In genomic region chr5:100370919-100371318, GRCm38 (mm10) we compare ENCODE assay signal across 17 mouse cellular contexts. TPM values are rescaled to one million over a fixed set of nuclear protein-coding genes. Genes with fewer than 3 reads are reported as not detected.
DNase-seq lines count a peak whose midpoint lies in the region; ATAC-seq and TF ChIP-seq lines count a peak whose summit lies in the region.
"Had no signal": no experiment of that assay in that cellular context is flagged by ENCODE, and none has a peak within 500 bp of the region (broad histone marks: within the 10 kb centered on the region; RNA-seq: fewer than 3 reads in every experiment).

No protein-coding gene starts in this region.

- H3K4me1 ChIP-seq in heart, embryonic 15.5 days (replicated peaks) = peaks cover 11% of the 10 kb centered on the region
- H3K4me1 ChIP-seq in heart, embryonic 10.5 days = no peaks in the 10 kb centered on the region
- peaks cover 2% of the 10 kb centered on the region; the same call in 1 of the 2 replicates for H3K4me1 ChIP-seq in liver, postnatal 0 days (ENCODE audit: insufficient read depth)
- no peaks in the 10 kb centered on the region for H3K4me1 ChIP-seq in liver, embryonic 12.5 days
- H3K4me1 ChIP-seq in ES-Bruce4 (ENCODE audit: control insufficient read depth, insufficient read depth, low read length) = no peaks in the 10 kb centered on the region
- H3K4me1 ChIP-seq in cortical plate, adult 2 months (ENCODE audit: control insufficient read depth, insufficient read depth, low read length) = peaks cover 2% of the 10 kb centered on the region
- H3K4me1 ChIP-seq: embryonic facial prominence, embryonic 13.5 days; liver, embryonic 15.5 days; stomach, embryonic 15.5 days had no signal

- no peak overlapping the region for H3K4me3 ChIP-seq in heart, embryonic 15.5 days
- no peak overlapping the region for H3K4me3 ChIP-seq in heart, embryonic 10.5 days
- H3K4me3 ChIP-seq in liver, postnatal 0 days (ENCODE audit: low read depth, low read length) = no peak overlapping the region
- H3K4me3 ChIP-seq in liver, embryonic 12.5 days = no peak overlapping the region
- no peak overlapping the region for H3K4me3 ChIP-seq in ES-Bruce4 (ENCODE audit: low read depth, low read length)
- no peak overlapping the region for H3K4me3 ChIP-seq in cortical plate, adult 2 months (ENCODE audit: insufficient read depth, low read length)
- H3K4me3 ChIP-seq: embryonic facial prominence, embryonic 13.5 days; forebrain, embryonic 13.5 days; liver, embryonic 15.5 days; stomach, embryonic 15.5 days had no signal

- H3K27ac ChIP-seq in heart, embryonic 15.5 days = peak overlapping the region; percentile 88; the same call in 1 of the 2 replicates
- no peak overlapping the region for H3K27ac ChIP-seq in heart, embryonic 10.5 days
- H3K27ac ChIP-seq in liver, postnatal 0 days (ENCODE audit: low read depth) = no peak overlapping the region
- H3K27ac ChIP-seq in liver, embryonic 12.5 days = no peak overlapping the region
- no peak overlapping the region for H3K27ac ChIP-seq in ES-Bruce4 (ENCODE audit: insufficient read depth, low read length)
- H3K27ac ChIP-seq in cortical plate, adult 2 months (ENCODE audit: insufficient read depth, low read length) = no peak overlapping the region
- H3K27ac ChIP-seq: embryonic facial prominence, embryonic 13.5 days; forebrain, embryonic 13.5 days; liver, embryonic 15.5 days; stomach, embryonic 15.5 days had no signal

- TF ChIP-seq EP300 in liver, postnatal 0 days (IDR thresholded peaks at IDR 0.05; ENCODE audit: low read depth) = no peak
- TF ChIP-seq EP300 in ES-Bruce4 (IDR thresholded peaks at IDR 0.05; ENCODE audit: insufficient read depth, low read depth, low read length) = no peak

- H3K36me3 ChIP-seq in heart, embryonic 15.5 days = peaks cover 70% of the 10 kb centered on the region
- H3K36me3 ChIP-seq in heart, embryonic 10.5 days = peaks cover 92% of the 10 kb centered on the region
- H3K36me3 ChIP-seq in liver, postnatal 0 days (replicated peaks; ENCODE audit: insufficient read depth, low read length) = peaks cover 58% of the 10 kb centered on the region
- peaks cover 78% of the 10 kb centered on the region for H3K36me3 ChIP-seq in liver, embryonic 12.5 days
- peaks cover 23% of the 10 kb centered on the region for H3K36me3 ChIP-seq in ES-Bruce4 (ENCODE audit: control insufficient read depth, insufficient read depth, low read length, poor library complexity, severe bottlenecking)

- no peaks in the 10 kb centered on the region for H3K9me3 ChIP-seq in heart, embryonic 15.5 days (replicated peaks)
- no peaks in the 10 kb centered on the region for H3K9me3 ChIP-seq in heart, embryonic 10.5 days
- H3K9me3 ChIP-seq in liver, postnatal 0 days (ENCODE audit: low read length) = no peaks in the 10 kb centered on the region
- no peaks in the 10 kb centered on the region for H3K9me3 ChIP-seq in liver, embryonic 12.5 days (replicated peaks)
- H3K9me3 ChIP-seq in ES-Bruce4 (replicated peaks; ENCODE audit: control insufficient read depth, insufficient read depth, low read length, poor library complexity, severe bottlenecking) = no peaks in the 10 kb centered on the region
- H3K9me3 ChIP-seq: embryonic facial prominence, embryonic 13.5 days; forebrain, embryonic 13.5 days; G1E; liver, embryonic 15.5 days; stomach, embryonic 15.5 days had no signal

- no peak for ATAC-seq in heart, embryonic 15.5 days (replicated peaks; ENCODE audit: insufficient number of reproducible peaks, insufficient read depth, low FRiP score, low read depth)
- ATAC-seq in liver, postnatal 0 days = no peak
- ATAC-seq in liver, embryonic 12.5 days = no peak
- ATAC-seq: forebrain, embryonic 13.5 days had no signal

- TF ChIP-seq POLR2A in ES-Bruce4 (IDR thresholded peaks at IDR 0.05; ENCODE audit: insufficient read depth, low read length) = no peak
- no peak for TF ChIP-seq POLR2A in cortical plate, adult 2 months (IDR thresholded peaks at IDR 0.05; ENCODE audit: extremely low read depth, insufficient read depth, low read length)

- no peak overlapping the region for H3K4me2 ChIP-seq in heart, embryonic 15.5 days
- no peak overlapping the region for H3K4me2 ChIP-seq in liver, postnatal 0 days (ENCODE audit: low read depth, low read length)
- H3K4me2 ChIP-seq in liver, embryonic 12.5 days = no peak overlapping the region
- H3K4me2 ChIP-seq: embryonic facial prominence, embryonic 13.5 days; forebrain, embryonic 13.5 days; liver, embryonic 15.5 days; stomach, embryonic 15.5 days had no signal

- DNase-seq in heart, embryonic 10.5 days (ENCODE audit: low spot score) = no peak
- DNase-seq in liver, postnatal 0 days = no peak
- no peak for DNase-seq in right cerebral cortex, postnatal 4 days
- no peak for DNase-seq in urinary bladder, postnatal 36 days (ENCODE audit: low spot score in 2 of 2)
- DNase-seq: cerebellum, postnatal 36 days; gastrocnemius, postnatal 10 days; heart, postnatal 10 days; right cerebral cortex, postnatal 25 days had no signal

- 41% methylated on average over 1 of the region's 1 CpGs for whole genome bisulfite sequencing in heart, embryonic 15.5 days
- WGBS in heart, embryonic 10.5 days = 62% methylated on average over 1 of the region's 1 CpGs
- 47% methylated on average over 1 of the region's 1 CpGs for WGBS in liver, postnatal 0 days (ENCODE audit: insufficient replicate concordance)
- 66% methylated on average over 1 of the region's 1 CpGs for WGBS in liver, embryonic 12.5 days (ENCODE audit: insufficient replicate concordance)

- H3K9ac ChIP-seq in heart, embryonic 15.5 days = no peak overlapping the region
- no peak overlapping the region for H3K9ac ChIP-seq in liver, postnatal 0 days (replicated peaks)
- no peak overlapping the region for H3K9ac ChIP-seq in liver, embryonic 12.5 days
- no peak overlapping the region for H3K9ac ChIP-seq in ES-Bruce4 (ENCODE audit: low read depth, poor library complexity, severe bottlenecking)
- H3K9ac ChIP-seq: embryonic facial prominence, embryonic 13.5 days; forebrain, embryonic 13.5 days; liver, embryonic 15.5 days; stomach, embryonic 15.5 days had no signal

- H3K27me3 ChIP-seq in heart, embryonic 15.5 days = no peaks in the 10 kb centered on the region
- H3K27me3 ChIP-seq in heart, embryonic 10.5 days (ENCODE audit: insufficient read depth, poor library complexity, severe bottlenecking) = no peaks in the 10 kb centered on the region
- no peaks in the 10 kb centered on the region for H3K27me3 ChIP-seq in liver, postnatal 0 days (ENCODE audit: insufficient read depth, low read length)
- no peaks in the 10 kb centered on the region for H3K27me3 ChIP-seq in liver, embryonic 12.5 days (replicated peaks)
- H3K27me3 ChIP-seq in ES-Bruce4 (ENCODE audit: control insufficient read depth, insufficient read depth, low read length, poor library complexity, severe bottlenecking) = no peaks in the 10 kb centered on the region
- H3K27me3 ChIP-seq: embryonic facial prominence, embryonic 13.5 days; forebrain, embryonic 13.5 days; liver, embryonic 15.5 days; stomach, embryonic 15.5 days had no signal

- peak; percentile 47 for TF ChIP-seq CTCF in liver, postnatal 0 days (IDR thresholded peaks at IDR 0.05; ENCODE audit: low read depth)
- peak; percentile 27 for TF ChIP-seq CTCF in ES-Bruce4 (IDR thresholded peaks at IDR 0.05; ENCODE audit: low read depth, low read length)
- peak; percentile 18; the same call in 1 of the 2 replicates for TF ChIP-seq CTCF in cortical plate, adult 2 months (IDR thresholded peaks at IDR 0.05; ENCODE audit: extremely low read depth, insufficient read depth, low read length)

RNA-seq across cellular contexts. Expression of gene Sec31a, which starts 45.1 kb away (rescaled TPM):
- polyA plus RNA-seq in heart, embryonic 15.5 days (2015; fragmentation: Nextera tagmentation; extraction: Ambion mirVana) = 127 and 156 TPM in 2 replicates
- 156 and 180 TPM in 2 replicates for polyA plus RNA-seq in heart, embryonic 10.5 days (2016; fragmentation: Nextera tagmentation; extraction: Ambion mirVana)
- polyA plus RNA-seq in liver, postnatal 0 days (2015; fragmentation: Nextera tagmentation; extraction: Ambion mirVana) = 54.7 and 55.1 TPM in 2 replicates
- 65.0 and 67.0 TPM in 2 replicates for polyA plus RNA-seq in liver, embryonic 12.5 days (2016; fragmentation: Nextera tagmentation; extraction: Ambion mirVana)
- 181 and 197 TPM in 2 replicates for polyA plus RNA-seq in ES-Bruce4 (2011; ENCODE audit: insufficient read depth, insufficient read length, low read depth, missing spikeins)
- polyA plus RNA-seq in cortical plate, adult 2 months (2012; rRNA removed) = 106 and 113 TPM in 2 replicates
